Mouse (Mus musculus) liver, postnatal 0 days (tissue): ENCODE results near the gene Hdac9.

ENCODE experiments used
- CTCF ChIP-seq: sonication (generic); IDR thresholded peaks from 2 replicates; pipeline ENCODE4 v1.5.1; 2016; ENCODE audit warnings: antibody characterized with exemption, low read depth
- EP300 ChIP-seq: IDR thresholded peaks from 2 replicates; pipeline ENCODE4 v1.6.1; 2016; ENCODE audit warnings: antibody characterized with exemption, low read depth, mild to moderate bottlenecking

- TF ChIP-seq CTCF (no peak), EP300 (no peak)
Observed at GRCm38 (mm10) chr12:34617836-34618235, 299.1 kb downstream of the Hdac9 start.
